Mouse (Mus musculus) embryo, embryonic 11.5 days (tissue): ENCODE measurements around the gene Dph1.
"Not testable (repeated sequence)": the region's sequence is repeated elsewhere in the genome, so short reads cannot be mapped to it uniquely, and the experiment has no call there.

Experiments
- DNase-seq: peaks from one replicate; pipeline ENCODE4 v3.0.0-alpha.2; 2012; ENCODE audit warnings: low read depth, low spot score

Gene Dph1

GRCm38 (mm10) chr11:75203926-75204325, 12.9 kb upstream of the Dph1 start:
- no peak for DNase-seq

- DNase-seq: no peak
Measured at GRCm38 (mm10) chr11:75201721-75202120, 10.7 kb upstream of the Dph1 start.

DNA sequence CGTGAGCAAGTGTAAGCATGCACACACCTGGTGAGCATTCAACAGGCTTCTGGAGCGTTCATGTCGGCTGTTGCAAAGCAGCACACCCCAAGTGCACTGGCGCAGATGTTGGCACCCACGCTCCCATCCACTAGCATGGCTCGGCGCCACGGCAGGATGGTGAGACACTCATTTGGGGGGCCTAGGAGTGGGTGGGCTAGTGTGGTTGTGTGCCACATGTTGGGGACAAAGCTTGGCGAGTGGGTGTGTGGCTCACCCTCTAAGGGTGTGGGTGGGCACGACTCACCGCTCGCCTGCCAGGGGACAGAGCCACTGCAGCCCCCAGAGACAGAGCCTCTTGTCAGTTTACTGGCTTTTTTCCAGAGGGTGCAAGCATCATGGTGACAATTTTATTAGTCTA, 9.9 kb upstream of the Dph1 start:
- DNase-seq: no peak

GRCm38 (mm10) chr11:75199951-75200350, 8.9 kb upstream of the Dph1 start:
- no peak for DNase-seq

- DNase-seq: no peak
Measured at GRCm38 (mm10) chr11:75198792-75199191, 7.8 kb upstream of the Dph1 start.

GRCm38 (mm10) chr11:75197956-75198355, 6.9 kb upstream of the Dph1 start:
- no peak for DNase-seq

GRCm38 (mm10) chr11:75196131-75196530, 5.1 kb upstream of the Dph1 start:
- no peak for DNase-seq

GRCm38 (mm10) chr11:75194850-75195461, 3.9 kb upstream of the Dph1 start:
- DNase-seq: no peak

GRCm38 (mm10) chr11:75194121-75194849, 3.2 kb upstream of the Dph1 start:
- DNase-seq: no peak

DNA sequence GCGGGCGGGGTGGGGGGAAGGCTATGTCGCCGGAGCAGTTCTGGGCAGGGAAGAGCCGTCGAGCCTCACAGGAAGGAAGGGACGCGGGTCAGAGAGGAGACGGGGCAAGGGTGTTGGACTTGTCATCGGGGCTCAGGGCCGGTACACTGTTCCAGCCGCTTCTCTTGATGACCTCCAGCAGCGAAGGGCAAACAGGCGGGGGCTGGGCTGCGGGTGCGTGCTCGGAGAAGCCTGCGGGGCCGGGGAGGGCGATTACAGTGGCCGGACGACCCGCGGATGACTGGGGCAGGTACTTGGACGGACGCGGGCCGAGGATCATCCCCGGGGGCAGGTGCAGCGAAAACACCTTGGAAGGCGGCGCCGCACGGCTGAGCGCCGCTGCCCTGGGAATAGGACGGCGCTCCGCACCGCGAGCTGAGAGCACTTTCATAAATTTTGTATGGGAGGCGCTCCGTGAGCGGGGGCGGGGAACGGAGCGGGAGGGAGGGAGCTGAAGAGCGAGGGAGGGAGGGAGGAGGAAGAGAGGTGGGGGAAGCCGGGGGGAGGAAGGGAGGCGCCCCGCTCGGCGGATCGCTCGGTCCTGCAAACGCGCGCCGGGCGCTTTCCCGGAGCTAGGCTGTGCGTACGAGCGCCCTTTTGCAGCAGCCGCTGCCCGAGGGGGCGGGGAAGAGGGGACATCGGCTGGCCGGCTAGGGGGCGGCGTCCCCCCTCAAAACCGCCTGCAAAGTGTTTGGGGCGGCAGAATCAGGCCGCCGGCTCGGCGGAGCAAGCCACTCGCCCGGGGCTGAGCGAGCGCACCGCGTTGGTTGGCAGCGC, 2.4 kb upstream of the Dph1 start, which contains the start of gene Rtn4rl1:
Gene Rtn4rl1 (plus strand): TSS at position 528 of the 816 bp plus-strand sequence.
- DNase-seq: no peak

DNA sequence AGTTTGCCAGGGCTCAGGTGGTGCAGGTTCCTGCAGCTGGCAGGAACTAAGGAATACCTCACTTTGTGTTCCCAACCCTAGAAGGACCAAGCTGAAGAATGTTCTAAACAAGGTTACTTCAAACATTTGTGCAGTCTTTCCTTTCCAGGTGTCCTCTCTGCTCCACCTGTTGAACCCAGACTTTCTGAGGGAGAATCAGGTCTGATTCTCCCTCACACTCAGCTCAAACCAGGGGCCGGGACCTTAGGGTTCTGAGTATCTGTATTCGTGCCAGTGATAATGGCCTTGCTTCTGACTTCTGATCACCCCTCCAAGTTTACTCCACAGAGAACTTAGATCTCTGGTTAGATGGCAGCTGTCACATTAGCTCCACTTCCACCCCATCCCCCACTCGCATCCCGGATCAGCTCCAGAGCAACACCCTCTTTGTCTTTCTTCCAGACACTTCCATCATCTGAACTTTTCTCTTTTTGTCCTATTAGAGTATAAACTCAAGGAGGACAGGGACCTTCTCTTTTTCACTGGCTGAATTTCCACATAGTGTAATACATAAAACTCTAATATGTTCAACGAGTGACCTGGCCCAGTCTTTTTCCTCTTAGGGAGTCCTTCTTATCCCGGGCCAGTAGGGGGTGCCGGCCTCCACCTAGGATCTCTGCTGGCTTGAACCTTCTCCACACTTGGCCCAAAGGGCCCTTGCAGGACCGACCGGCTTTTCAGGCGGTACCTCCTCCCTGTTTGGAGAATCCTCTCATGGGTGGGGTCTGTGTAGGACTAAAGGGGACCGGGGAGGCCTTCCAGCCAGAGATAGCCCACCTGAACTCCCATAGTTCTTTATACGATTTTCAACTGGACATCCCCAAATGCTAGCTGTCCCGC, 1.5 kb upstream of the Dph1 start:
- no peak for DNase-seq

- DNase-seq: no peak
Measured at GRCm38 (mm10) chr11:75191841-75192240, 800 bp upstream of the Dph1 start.

DNA sequence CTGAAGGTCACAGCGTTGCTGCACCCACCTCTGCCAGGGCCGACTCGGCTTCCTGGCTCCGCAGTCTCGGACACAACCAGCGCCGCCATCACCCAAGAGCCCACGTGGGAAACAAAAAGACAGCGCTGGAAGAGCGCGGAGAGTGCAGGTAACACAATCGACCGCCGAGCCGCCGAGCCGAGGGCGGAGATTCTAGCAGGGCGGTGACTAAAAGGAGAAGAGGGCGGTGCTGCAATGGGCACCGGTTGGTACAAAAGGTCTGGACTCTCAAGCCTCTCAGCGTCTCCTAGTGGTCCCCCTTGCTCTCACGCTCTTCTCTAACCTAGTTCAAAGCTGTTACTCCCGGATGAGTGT, 693 bp downstream of the Dph1 start:
- DNase-seq: peak; percentile 75

DNA sequence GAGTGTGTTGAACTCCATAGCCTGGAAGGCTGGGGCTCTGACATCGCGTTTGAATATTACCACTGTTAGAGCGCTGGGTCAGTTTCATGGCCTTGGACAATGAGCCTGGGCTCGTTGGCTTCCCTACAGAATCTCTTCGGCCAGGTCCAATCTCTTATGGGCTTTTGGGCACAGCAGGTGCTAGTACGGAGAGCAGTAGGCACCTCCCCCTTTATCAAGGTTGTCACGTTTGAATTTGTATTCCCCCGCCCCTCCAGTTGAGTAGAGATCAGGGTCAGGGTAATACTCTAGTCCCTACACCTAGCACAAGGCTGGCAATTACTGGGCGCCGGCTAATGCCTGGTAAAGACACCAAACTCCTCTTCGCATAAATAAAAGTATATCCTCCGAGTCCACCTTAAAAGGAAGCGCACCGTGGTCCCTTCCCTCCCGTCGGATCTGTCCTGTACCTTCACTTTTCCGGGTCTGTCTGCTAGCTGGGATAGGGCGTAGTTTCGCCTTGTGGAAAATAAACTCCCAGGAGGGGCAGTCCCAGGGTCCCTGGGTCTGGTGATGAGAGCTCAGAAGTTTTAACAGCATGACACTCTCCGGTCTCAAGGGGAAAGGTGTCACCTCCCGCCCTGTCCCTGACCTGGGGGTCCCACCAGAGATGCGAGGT, 1.2 kb downstream of the Dph1 start:
- DNase-seq: no peak

DNA sequence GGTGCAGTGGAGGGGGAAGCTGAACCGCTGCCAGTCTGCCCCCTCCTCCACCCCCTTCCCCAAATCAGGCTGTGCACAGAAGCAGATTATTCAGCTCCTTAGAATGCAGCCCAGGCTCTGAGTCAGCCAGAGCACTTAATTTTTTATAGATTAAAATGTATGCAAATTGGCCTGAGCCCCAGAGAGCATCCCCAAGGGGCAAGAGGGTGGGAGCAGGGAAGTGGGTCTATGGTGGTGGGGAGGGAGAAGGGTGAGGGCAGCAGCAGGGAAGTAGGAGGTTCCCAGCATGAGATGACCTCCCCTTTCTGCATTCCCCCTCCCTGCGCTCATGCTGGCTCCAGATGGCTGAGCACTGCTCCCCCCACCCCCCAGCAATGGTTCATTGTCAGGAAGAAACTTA, 6.1 kb downstream of the Dph1 start:
- DNase-seq: no peak

GRCm38 (mm10) chr11:75184573-75184972, 6.5 kb downstream of the Dph1 start:
- DNase-seq: no peak

- DNase-seq: no peak
Measured at GRCm38 (mm10) chr11:75183917-75184570, 7.0 kb downstream of the Dph1 start.

DNA sequence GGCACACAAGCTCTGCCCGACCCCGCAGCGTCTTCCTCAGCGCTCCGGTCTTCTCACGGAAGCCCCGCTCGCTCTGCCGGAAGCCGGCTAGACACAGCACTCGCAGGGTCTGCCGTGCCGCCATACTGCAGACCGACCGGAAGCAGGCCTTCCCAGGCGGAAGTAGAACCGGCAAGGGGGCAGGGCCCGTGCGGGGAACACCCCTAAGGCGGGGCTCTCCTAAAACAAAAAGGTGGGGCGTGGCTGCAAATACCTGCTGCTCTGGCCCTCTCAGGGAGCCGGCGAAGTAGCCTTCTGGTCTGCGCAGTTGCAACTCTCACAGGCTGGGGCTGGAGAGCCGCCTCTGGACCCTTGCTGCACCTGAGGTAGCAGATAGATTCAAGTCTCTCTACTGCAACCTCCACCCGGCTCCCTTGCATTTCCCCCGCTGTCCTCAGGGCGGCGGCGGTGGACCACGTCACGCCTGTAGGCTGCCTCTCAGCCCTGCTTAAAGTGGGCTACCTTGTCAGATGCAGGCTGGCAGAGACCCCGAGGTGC, 12.3 kb downstream of the Dph1 start, which contains the start of gene Ovca2:
Gene Ovca2 (minus strand): TSS at position 164 of the 537 bp plus-strand sequence.
- DNase-seq: peak; percentile 86

DNA sequence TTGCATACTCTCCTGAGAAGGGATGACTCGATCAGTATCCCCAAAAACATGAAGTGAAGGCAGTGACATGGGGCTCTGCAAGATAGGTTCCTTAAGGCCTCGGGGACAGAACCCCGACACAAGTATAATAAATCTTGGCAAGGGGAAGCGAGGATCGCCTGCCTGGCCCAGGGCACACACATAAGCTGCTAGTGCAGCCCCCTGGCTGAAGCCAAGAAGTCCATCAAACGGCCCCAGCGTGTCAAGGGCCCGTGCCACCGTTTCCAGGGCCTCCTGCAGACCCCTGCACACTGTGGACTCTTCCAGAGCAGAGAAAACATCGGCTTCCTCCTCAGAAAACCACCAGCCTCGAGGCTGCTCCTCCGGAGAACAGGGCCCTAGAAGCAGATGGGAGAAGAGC, 13.0 kb downstream of the Dph1 start:
- DNase-seq: no peak

GRCm38 (mm10) chr11:75174574-75174973, 16.5 kb downstream of the Dph1 start:
- DNase-seq: not testable (repeated sequence)
